Mouse (Mus musculus) embryo, embryonic 11 days (tissue): ENCODE data around the gene Cep350.
"Not testable (repeated sequence)": the region's sequence is repeated elsewhere in the genome, so short reads cannot be mapped to it uniquely, and the experiment has no call there.

Source experiments
- DNase-seq: peaks from one replicate; pipeline ENCODE4 v3.0.0-alpha.2; 2015

The Cep350 gene

DNA sequence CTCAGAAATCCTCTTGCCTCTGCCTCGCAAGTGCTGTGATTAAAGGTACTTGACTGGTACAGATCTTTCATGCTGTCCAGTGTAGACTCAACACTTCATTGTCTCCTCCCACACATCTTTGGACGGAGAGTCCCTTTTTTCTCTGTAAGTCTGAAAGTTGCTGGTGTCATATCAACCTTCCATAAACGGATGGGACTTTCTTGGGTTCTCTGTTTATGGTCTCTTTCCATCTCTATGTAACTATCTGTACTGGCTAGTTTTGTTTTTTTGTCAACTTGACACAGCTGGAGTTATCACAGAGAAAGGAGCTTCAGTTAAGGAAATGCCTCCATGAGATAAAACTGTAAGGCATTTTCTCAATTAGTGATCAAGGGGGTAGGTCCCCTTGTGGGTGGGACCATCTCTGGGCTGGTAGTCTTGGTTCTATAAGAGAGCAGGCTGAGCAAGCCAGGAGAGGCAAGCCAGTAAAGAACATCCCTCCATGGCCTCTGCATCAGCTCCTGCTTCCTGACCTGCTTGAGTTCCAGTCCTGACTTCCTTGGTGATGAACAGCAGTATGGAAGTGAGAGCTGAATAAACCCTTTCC is 90.3 kb downstream of the Cep350 start:
- not testable (repeated sequence) for DNase-seq

DNA sequence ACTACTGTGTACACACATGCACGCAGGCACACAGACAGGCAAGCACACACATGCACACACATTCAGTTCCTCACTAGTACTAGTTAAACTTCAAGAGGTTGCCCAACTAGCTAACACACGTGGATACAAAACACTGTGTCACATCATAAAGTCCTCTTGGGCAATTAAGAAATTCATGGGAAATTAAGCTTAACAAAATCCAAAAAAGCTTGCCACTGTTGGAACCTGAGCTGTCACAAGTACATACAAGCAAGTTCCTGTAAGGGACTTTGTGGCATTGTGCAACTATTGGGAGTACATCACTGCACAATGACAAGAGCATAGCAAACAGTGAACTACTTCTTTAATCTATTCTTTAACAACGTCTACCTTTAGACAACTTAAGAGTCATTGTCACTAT is 93.5 kb downstream of the Cep350 start:
- no peak for DNase-seq

GRCm38 (mm10) chr1:155862967-155863366 is 110.1 kb downstream of the Cep350 start:
- peak; percentile 4 for DNase-seq

- no peak for DNase-seq
Measured at GRCm38 (mm10) chr1:155854926-155855702, 117.9 kb downstream of the Cep350 start.

DNA sequence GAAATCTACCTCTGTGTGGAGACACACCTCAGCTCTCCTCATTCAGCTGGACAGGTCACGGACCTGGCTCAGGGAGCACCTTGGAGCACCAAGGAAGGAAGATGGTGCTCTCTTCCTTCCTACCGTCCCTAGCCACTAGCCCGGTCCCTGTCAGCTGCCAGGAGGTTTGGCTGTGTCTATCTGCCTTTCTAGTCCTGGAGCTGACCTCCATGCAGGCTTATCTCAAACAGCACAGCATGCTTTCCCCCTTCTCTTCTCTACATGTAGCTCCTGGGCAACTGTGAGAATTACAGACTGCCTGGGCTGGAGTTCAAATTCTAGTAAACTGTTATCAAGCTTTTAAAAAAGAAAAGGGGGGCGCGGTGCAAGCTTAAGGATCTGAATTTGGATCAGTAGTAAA is 120.0 kb downstream of the Cep350 start:
- DNase-seq, result no peak

DNA sequence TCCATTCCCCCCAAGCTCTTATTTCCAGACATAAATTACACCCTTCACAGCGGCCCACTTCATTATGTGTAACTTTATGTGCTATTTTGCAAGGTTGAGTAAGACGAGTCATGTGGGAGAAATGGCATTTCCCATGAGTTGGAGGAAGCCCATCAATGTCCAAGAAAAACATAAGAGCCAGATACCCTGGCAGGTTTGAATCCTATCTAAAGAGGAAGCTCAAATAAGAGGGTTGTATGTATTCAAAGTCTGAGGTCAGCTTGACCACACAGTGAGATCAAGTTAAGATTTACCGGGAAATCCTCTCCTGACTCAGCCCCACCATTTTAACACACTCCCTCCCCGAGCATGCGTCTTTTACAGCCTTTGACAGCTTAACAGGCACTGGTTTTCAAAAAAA is 128.8 kb downstream of the Cep350 start:
- no peak for DNase-seq

GRCm38 (mm10) chr1:155843538-155843937 is 129.5 kb downstream of the Cep350 start:
- no peak for DNase-seq

DNA sequence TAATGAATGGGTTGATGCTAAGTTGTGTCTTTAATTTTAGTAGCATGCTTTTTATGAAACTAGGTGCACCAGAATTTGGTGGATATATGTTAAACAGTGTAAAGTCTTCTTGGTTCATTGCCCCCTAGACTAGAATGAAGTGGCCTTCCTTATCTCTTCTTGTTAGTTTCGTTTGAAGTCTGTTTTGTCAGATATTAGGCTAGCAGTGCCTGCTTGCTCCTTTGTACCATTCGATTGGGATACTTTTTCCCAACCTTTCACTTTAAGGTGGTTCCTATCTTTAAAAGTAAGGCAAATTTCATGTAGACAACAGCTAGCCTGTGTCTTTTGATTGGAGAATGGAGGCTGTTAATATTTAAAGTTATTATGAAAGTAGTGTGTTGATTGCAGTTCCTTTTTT is 137.4 kb downstream of the Cep350 start:
- DNase-seq, result no peak

GRCm38 (mm10) chr1:155833610-155834009 is 139.4 kb downstream of the Cep350 start:
- DNase-seq, result no peak

- no peak for DNase-seq
Measured at GRCm38 (mm10) chr1:155831958-155832357, 141.1 kb downstream of the Cep350 start.

DNA sequence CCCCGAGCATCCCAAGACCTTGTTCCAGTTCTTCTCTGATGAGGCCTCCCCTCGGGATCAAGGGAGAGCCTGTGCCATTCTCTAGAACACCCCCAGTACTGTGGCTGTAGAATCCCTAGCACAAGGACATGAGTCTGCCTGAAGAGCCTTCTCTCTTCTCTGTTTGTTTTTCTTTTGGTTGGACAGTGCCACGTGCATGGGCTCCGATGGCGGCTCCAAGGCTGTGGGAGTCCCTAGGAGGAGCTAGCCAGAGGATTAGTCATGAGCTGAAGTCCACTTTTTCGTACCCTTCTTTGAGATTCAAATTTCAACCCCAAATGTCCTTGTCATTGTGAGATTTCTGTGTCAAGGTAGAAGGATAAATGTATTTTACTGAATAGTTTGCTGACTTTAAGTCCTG is 142.2 kb downstream of the Cep350 start:
- no peak for DNase-seq

DNA sequence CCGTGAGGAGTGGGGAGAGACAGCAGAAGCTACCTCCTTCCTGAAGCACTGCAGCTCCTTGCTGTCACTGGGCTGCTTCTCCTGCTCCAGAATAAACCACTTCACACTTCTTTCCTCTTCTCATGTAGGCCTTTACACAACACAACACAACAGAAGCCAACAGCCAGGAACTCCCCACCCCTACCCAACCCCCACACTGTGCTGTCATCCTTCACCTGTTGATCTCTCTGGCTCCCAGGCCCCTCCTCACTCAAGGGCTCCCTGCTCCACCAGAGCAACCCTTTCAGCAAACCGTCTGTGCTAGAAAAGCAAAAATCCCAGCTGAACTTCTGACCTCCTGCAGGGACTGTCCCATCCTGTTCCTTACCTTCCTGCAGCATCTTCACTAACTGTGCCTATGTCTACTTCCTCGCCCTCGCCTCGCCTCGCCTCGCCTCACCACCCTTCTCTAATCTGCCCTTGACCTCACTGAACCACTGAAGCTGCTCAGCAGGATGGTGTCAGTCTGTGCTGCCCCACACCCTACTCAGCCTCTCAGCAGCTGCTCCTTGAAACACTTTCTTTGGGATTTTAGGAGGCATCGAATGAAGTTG is 145.3 kb downstream of the Cep350 start:
- DNase-seq, result no peak

DNA sequence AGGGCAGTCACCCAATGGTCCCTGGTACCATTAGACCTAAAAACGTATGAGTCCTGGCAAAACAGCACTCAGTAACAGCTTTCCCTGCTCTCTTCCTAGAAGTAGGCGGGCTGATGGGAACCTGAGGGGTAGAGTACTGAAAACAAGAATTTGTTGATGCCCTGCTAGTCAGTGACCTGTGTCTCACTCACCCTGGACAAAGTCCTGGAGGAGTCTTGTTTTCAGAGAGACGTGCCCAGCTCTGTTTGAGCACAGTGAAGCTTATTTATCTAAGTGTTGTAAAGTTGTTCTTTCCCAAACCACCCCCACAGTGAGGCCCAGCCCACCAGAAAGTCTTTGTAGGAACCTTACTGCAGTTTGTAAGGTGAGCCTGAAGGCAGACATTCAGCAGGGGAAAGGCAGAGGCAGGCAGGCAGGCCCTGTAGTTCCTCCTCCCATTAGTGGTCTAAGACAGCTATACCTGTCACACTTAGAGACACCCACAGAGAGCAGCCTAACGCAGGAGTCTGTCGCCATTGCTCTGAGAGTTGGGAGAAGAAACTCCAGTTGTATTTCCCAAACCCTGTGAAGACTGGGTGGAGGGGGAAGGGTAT is 146.2 kb downstream of the Cep350 start:
- DNase-seq, result no peak

DNA sequence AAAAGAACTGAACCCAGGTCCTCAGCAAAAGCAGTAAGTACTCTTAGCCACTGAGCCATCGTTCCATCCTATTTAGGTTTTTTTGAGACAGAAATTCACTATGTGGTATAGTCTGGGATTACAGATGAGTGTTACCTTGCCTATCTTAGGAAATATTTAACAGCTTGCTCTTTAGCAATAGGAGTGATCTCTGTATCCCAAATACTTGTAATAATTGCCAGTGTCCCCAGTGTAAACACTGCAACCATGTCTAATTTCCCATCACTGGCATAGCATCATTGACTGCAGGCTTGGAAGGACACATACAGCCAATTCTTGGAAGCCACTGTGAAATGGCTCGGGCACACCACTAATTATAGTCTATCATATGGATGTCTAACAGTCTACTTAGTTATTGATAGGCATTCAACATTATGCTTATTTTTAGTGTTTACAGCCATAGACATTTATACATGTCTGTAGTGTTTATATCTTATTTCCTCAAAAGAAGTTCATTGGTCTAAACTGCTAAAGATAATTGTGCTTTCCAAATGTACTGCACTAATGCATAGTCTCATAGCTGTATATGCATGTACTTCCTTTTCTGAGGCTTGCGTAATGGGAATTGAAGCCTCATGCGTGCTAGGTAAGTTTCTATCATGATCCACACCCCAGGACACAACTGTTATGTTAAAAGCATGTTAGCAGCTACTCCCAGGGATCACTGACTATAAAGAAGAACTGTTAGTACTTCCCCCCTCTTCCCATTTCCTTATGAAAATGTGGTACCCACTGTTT is 146.9 kb downstream of the Cep350 start:
- DNase-seq, result no peak

GRCm38 (mm10) chr1:155820646-155821045 is 152.4 kb downstream of the Cep350 start:
- no peak for DNase-seq

DNA sequence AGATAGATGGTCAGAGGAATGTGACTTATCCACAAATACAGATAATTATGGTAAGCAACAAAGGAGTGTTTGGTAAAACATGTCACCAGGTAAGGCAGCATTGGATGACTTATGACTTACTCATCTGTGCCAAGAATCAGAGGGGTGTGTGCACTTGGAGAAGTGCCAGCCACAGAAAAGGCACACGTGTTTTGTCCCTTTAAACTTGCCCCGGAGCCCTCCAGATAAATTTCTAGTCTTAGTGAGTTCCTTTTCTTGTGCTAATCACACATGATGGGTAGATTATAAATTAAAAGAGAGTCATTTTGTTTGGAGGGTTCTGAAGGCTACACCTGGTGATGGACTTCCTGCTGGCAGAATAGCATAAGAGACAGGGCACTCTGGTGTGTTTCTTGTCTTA is 156.9 kb downstream of the Cep350 start:
- DNase-seq, result no peak

DNA sequence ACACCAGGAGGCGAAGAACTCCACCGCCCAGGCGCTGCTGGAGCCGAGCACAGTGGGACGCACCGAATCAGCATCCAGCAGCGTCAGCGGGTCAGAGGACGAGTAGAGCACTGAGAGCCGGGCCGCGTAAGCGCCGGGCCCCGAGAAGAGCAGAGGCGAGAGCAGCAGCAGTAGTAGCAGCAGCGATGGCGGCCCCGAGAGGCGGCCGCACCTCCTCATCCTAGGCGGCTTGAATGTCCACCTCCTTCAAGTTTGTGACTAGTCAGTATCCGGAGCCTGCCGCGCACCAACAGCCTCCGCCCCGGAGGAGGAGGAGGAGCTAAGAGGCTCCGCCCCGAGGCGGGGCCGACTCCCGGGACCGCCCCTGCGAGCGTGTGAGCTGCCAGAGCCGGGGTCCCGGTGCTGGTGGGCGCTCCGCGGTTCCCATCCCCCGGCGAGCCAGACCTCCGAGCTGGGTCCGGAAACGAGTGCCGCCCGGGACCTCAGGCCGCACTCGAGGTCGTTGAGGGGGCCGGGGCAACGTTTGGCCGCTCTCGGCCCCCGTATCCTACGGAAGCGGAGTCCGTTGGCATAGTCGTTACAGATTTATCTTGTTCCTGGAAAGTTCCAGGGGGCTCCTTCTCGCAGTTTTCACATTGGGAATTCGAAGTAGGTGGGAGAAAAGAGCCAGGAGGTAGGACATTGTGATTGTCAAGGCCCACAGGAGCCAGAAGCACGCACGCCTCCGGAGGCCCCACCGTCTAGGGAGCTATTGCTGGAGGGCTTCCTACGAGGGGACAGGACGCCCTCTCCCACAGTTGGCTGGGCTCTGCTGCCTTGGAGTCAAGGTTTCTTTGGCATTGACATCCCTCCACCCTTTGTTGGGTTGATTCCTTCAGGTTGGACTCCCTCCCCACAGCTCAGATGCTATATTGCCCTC is 160.2 kb downstream of the Cep350 start, which contains the start of gene Qsox1:
Gene Qsox1, minus strand, starts transcription at position 309 of the 919 bp plus-strand sequence.
- peak; percentile 94 for DNase-seq

DNA sequence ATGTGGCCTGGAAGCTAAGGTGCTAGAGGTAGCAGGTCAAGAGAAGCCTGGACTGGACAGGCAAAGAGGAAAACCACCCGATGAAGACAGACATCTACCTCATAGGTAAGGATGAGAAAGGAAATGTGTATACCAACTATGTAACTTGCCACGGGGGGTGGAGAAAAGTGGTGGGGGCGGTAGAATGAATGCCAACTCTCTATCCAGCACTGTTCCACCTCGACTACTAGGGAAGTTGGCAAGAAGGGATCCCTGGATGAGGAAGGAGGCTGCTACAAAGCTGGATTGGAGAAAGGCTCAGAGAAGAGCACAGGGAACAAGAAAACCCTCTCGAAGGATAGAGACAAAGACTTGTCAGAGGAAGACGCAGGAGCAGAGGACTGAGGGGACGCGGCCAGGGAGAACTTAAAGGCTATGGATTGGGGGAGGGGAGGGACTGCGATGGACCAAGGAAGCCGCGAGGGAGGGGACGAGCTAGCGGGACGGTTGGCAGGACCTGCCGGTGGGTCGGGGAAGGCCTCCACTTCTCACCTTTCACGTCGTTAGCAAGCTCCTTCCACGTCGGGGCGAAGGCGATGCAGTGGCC is 161.0 kb downstream of the Cep350 start:
- DNase-seq, result no peak

- DNase-seq, result peak; percentile 30
Measured at GRCm38 (mm10) chr1:155810616-155811015, 162.4 kb downstream of the Cep350 start.

DNA sequence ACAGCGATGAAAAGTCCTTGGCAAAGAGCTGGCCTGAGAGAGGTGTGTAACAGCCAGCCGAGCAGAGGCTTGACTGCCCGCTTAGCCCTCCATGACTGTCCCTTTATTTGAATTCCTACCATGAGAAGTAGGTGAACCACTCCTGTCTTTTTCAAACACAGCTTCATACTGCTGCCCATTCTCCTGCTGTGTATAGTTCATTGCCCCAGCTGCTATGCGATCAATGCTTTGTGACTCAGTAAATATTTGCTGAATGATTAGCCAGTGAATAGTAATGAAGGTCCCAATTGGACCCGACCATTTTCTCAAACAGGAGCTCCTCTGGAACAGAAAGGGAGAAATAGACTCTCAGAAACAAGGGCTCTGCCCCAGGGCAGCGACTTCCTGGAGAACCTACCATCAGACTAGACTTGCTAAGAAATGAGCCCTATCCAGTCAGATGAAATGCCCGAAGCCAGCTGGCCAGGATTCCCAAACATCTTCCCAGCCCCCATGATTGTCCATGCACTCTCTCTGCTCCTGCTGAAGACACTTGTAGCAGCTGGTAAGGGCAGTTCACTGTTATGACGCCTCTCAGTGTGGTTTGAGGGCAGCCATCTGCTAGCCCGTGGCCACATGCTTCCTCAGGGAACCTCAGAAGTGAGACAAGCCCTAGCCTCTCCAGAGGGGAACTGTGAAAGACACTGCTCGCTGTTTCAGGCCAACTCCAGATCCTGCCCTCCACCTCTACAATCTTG is 163.2 kb downstream of the Cep350 start:
- peak; percentile 24 for DNase-seq

DNA sequence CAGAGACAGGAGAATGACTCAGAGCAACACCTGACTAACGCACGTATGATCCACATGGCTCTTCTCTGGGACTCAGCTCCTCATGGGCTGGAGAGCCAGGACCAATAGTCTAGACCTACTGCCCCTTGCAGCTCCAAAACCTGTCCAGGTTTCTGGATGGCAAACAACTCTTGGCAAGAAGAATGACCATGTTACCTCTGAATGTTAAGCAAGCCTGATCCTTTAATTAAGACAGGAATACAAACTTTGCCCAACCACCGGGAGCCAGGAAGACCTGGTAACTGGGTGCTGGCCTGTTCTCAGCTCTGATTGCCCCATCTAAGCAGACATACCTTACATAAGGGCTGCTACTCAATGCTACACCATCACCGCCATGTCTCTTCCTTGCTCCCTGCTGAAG is 164.8 kb downstream of the Cep350 start:
- no peak for DNase-seq
